Mouse (Mus musculus): Measurements from ENCODE around the gene Emc10. TPM values are rescaled to one million over a fixed set of nuclear protein-coding genes. Genes with fewer than 3 reads are reported as not detected.

Emc10 gene
- polyA plus RNA-seq, 1 experiment from 2014 or later, result 114 TPM

DNA sequence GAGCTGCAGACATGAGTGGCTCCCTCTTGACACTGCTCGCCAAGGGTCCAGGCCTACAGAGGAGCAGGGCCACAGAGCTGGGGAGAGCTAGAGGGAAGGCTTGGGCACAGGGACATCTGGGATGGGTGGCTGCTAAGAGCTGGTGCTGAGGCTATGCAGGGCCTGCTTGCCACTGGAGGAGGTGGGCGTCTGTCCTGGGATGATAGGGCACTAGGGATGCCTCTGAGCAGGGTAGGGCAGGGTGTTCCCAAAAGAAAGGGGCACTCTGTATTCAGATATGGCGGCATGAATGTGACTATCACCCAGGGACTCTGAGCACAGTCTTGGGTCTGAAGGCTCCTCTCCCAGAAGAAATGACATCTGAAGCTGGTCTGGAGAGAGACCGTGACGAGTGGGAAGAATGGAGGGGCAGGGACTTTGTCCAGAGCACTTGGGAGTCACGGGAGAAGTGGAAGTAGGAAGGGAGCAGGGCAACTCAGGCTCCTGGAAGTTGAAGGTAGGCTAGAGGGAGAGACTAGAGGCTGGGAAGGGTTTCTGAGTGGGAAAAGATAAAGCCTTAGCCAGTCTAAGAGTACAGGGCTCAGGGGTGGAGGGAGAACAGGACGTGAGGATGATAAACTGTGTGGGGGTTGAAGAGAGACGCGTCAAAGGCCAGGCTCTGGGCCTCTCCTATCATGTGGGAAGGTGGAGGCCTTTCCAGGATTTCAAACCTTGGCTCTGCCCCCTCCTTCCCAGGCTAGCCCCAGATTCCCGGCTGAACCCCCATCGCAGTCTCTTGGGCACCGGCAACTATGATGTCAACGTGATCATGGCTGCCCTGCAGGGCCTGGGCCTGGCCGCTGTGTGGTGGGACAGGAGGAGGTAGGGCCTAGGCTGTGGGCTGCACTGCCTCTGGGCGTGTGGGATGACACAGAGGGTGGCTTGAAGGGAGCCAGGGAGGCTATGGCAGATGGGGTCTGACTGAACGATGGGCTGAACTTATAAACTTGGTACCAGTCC, 26.4 kb downstream of the Emc10 start:
- WGBS, result 50% methylated on average over 16 of the region's 16 CpGs
- H3K4me3 ChIP-seq (ENCODE audit: control insufficient read depth in 1 of 2, insufficient read depth in 1 of 2, low read depth in 1 of 2, low read length in 2 of 2), result no peak overlapping the region
- no peaks in the 10 kb centered on the region for H3K9me3 ChIP-seq (ENCODE audit: control insufficient read depth, low read length)
- no peaks in the 10 kb centered on the region for H3K27me3 ChIP-seq (ENCODE audit: control insufficient read depth, insufficient read depth, low read length)
- ATAC-seq (ENCODE audit: insufficient number of reproducible peaks, insufficient read depth, low FRiP score, low read depth), result no peak
- H3K4me2 ChIP-seq (ENCODE audit: low read length), result peak overlapping the region; percentile 95
- no peaks in the 10 kb centered on the region for H3K36me3 ChIP-seq (ENCODE audit: control insufficient read depth, insufficient read depth, low read length)
- H3K27ac ChIP-seq (replicated peaks in 1 of 2; ENCODE audit: control insufficient read depth in 1 of 2, insufficient read depth in 1 of 2, low read depth in 2 of 2, low read length in 2 of 2), result peak overlapping the region; percentile 97 to 99
- peaks cover 50 to 51% of the 10 kb centered on the region in 2 experiments for H3K4me1 ChIP-seq (ENCODE audit: control insufficient read depth in 2 of 2, insufficient read depth in 2 of 2, low read length in 2 of 2)
- peak overlapping the region; percentile 84 for H3K9ac ChIP-seq (ENCODE audit: low read length)

DNA sequence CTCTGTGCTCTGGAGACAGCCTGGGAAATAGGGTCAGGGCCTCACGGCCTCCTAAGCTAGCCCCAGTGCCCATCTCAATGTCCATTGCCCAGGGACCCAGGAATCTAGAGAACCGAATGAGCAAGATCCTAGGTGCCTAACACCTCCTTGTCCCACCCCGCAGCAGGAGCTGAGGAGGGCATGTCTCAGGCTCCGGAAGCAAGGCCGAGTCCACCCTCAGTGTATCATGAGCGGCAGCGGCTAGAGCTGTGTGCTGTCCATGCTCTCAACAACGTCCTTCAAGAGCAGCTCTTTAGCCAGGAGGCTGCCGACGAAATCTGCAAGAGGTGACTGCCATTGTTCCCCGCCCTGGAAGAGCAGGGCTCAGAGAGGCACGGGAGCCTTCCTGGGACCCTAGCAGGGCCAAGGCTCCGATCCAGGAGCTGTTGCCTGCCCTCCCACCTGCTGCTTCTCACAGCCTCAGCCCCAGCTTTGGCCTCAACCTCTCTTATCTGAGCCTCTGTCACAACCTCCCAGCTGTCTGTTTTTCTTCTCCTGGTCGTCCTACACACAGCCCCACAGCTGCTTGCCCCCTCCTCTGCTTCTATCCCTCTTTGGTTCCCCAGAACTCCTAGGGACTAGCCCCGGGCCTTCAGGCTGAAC, 27.6 kb downstream of the Emc10 start:
- H3K36me3 ChIP-seq (ENCODE audit: control insufficient read depth, insufficient read depth, low read length), result no peaks in the 10 kb centered on the region
- no peak for ATAC-seq (ENCODE audit: insufficient number of reproducible peaks, insufficient read depth, low FRiP score, low read depth)
- H3K27me3 ChIP-seq (ENCODE audit: control insufficient read depth, insufficient read depth, low read length), result no peaks in the 10 kb centered on the region
- H3K9ac ChIP-seq (ENCODE audit: low read length), result peak overlapping the region; percentile 84
- H3K4me2 ChIP-seq (ENCODE audit: low read length), result peak overlapping the region; percentile 95
- WGBS, result 17% methylated on average over 14 of the region's 15 CpGs
- H3K9me3 ChIP-seq (ENCODE audit: control insufficient read depth, low read length), result no peaks in the 10 kb centered on the region
- H3K4me1 ChIP-seq (ENCODE audit: control insufficient read depth in 2 of 2, insufficient read depth in 2 of 2, low read length in 2 of 2), result peaks cover 49 to 55% of the 10 kb centered on the region in 2 experiments
- H3K27ac ChIP-seq (replicated peaks in 1 of 2; ENCODE audit: control insufficient read depth in 1 of 2, insufficient read depth in 1 of 2, low read depth in 2 of 2, low read length in 2 of 2), result peak overlapping the region; percentile 97 to 99
- peak overlapping the region; percentile 71 to 83 for H3K4me3 ChIP-seq (ENCODE audit: control insufficient read depth in 1 of 2, insufficient read depth in 1 of 2, low read depth in 1 of 2, low read length in 2 of 2)

DNA sequence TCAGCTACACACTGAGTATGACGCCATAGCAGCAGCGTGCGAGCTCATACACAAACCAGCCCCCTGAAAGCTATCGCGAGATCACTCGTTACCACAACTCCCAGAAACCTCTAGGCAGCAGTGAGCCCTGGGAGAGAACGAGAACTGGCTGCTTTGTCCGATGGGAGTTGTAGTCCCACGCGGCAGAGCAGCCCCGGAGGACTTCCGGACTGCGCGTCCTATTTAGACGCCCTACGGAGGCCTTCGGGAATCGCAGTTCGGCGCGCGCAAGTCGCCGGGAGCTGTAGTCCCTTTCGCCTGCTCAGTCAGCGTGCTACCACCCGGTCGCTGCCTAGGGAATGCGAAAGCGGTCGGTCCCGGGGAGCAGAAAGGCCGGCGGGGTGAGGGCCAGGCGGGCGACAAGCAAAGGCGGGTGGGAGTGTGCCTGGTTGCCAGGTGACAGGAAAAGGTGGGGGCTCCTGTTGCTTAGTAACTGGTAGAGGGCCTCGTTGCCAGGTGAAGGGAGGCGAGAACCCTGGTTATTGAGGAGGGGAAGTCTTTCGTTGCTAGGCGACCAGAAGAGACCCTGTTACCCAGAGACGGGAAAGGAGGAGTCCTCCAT, 28.4 kb downstream of the Emc10 start, which contains the start of gene Josd2:
TSS of gene Josd2 (plus strand) at position 170 of the 601 bp plus-strand sequence.
- 1% methylated on average over 42 of the region's 42 CpGs for WGBS

DNA sequence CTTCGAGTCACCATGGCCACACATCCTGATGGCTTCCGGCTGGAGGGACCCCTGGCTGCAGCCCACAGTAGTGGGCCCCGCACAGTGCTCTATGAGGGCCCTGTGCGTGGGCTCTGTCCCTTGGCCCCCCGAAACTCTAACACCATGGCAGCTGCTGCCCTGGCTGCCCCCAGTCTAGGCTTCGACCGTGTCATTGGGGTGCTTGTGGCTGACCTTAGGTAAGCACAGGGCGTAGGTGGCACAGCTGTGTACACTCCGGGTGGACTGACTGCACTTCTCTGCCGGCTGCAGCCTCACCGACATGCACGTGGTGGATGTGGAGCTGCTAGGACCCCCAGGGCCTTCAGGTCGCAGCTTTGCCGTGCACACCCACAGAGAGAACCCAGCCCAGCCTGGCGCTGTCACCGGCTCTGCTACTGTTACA, 29.4 kb downstream of the Emc10 start:
- peaks cover 10% of the 10 kb centered on the region for H3K36me3 ChIP-seq (ENCODE audit: control insufficient read depth, insufficient read depth, low read length)
- H3K27ac ChIP-seq (replicated peaks in 1 of 2; ENCODE audit: control insufficient read depth in 1 of 2, insufficient read depth in 1 of 2, low read depth in 2 of 2, low read length in 2 of 2), result no peak overlapping the region
- 0 out of 2 replicates have a peak overlapping the region, but pooled peaks have one; percentile 22 for H3K4me2 ChIP-seq (ENCODE audit: low read length)
- peaks cover 44 to 53% of the 10 kb centered on the region in 2 experiments for H3K4me1 ChIP-seq (ENCODE audit: control insufficient read depth in 2 of 2, insufficient read depth in 2 of 2, low read length in 2 of 2)
- no peak overlapping the region for H3K4me3 ChIP-seq (ENCODE audit: control insufficient read depth in 1 of 2, insufficient read depth in 1 of 2, low read depth in 1 of 2, low read length in 2 of 2)
- no peaks in the 10 kb centered on the region for H3K9me3 ChIP-seq (ENCODE audit: control insufficient read depth, low read length)
- WGBS, result 82% methylated on average over 16 of the region's 16 CpGs
- no peak for ATAC-seq (ENCODE audit: insufficient number of reproducible peaks, insufficient read depth, low FRiP score, low read depth)
- no peak overlapping the region; the same call in 1 of the 2 replicates for H3K9ac ChIP-seq (ENCODE audit: low read length)
- peaks cover 10% of the 10 kb centered on the region for H3K27me3 ChIP-seq (ENCODE audit: control insufficient read depth, insufficient read depth, low read length)

More for the DNA sequence above, 28.4 kb downstream of the Emc10 start, which contains the start of gene Josd2:
- Histone ChIP-seq H3K27ac (replicated peaks in 1 of 2; ENCODE audit: control insufficient read depth in 1 of 2, insufficient read depth in 1 of 2, low read depth in 2 of 2, low read length in 2 of 2) (peak within 1 kb of the TSS; percentile 97 to 99), H3K4me3 (ENCODE audit: control insufficient read depth in 1 of 2, insufficient read depth in 1 of 2, low read depth in 1 of 2, low read length in 2 of 2) (peak within 1 kb of the TSS; percentile 71 to 83), H3K36me3 (ENCODE audit: control insufficient read depth, insufficient read depth, low read length) (no peaks in the 10 kb centered on the region), H3K9me3 (ENCODE audit: control insufficient read depth, low read length) (no peaks in the 10 kb centered on the region), H3K4me1 (ENCODE audit: control insufficient read depth in 2 of 2, insufficient read depth in 2 of 2, low read length in 2 of 2) (peaks cover 49 to 55% of the 10 kb centered on the region in 2 experiments), H3K27me3 (ENCODE audit: control insufficient read depth, insufficient read depth, low read length) (peaks cover under 1% of the 10 kb centered on the region; the same call in 1 of the 2 replicates), H3K4me2 (ENCODE audit: low read length) (peak within 1 kb of the TSS; percentile 95), H3K9ac (ENCODE audit: low read length) (peak within 1 kb of the TSS; percentile 84)
- ATAC-seq (ENCODE audit: insufficient number of reproducible peaks, insufficient read depth, low FRiP score, low read depth), result peak; percentile 82

DNA sequence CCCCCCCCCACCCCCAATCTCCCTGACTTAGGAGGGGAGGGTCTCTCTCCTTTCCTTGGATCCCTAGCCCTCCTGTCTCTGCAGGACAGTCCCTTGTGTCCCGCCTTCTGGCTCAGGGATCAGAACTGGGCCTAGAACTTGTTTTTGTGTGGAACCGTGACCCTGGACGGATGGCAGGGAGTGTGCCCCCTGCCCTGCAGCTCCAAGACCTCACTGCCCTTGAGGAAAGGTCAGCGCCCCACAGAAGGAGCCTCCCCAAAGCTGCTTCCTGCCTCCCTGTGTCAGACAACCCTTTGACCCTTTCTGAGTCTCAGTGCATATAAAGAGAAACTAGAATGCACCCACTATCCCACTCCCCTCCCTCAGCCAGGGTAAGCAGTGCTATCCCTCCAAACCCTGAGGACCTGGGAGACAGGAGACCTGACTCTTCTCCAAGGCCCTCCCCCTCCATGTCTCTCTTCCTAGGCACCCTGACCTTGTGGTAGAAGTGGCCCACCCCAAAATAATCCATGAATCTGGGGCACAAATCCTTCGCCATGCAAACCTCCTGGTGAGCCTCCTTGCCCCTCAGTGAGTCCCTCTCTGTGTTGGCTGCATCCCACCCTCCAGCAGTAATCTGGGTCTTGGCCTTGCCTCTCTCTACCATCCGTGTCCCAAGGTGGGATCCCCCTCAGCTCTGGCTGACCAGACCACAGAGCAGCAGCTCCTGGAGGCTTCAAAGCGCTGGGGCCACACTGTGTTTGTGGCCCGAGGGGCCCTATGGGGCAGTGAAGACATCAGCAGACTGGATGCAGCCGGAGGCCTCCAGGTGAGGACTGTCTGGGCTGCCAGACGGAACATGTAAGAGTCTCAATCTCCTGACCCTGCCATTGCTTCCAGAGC, 30.1 kb downstream of the Emc10 start:
- peaks cover 16% of the 10 kb centered on the region for H3K36me3 ChIP-seq (ENCODE audit: control insufficient read depth, insufficient read depth, low read length)
- no peak overlapping the region for H3K4me3 ChIP-seq (ENCODE audit: control insufficient read depth in 1 of 2, insufficient read depth in 1 of 2, low read depth in 1 of 2, low read length in 2 of 2)
- no peak overlapping the region for H3K4me2 ChIP-seq (ENCODE audit: low read length)
- H3K27ac ChIP-seq (replicated peaks in 1 of 2; ENCODE audit: control insufficient read depth in 1 of 2, insufficient read depth in 1 of 2, low read depth in 2 of 2, low read length in 2 of 2), result no peak overlapping the region
- peaks cover 17% of the 10 kb centered on the region for H3K27me3 ChIP-seq (ENCODE audit: control insufficient read depth, insufficient read depth, low read length)
- H3K9ac ChIP-seq (ENCODE audit: low read length), result no peak overlapping the region; the same call in 1 of the 2 replicates
- peaks cover 37 to 46% of the 10 kb centered on the region in 2 experiments for H3K4me1 ChIP-seq (ENCODE audit: control insufficient read depth in 2 of 2, insufficient read depth in 2 of 2, low read length in 2 of 2)
- 82% methylated on average over 10 of the region's 10 CpGs for WGBS
- no peaks in the 10 kb centered on the region for H3K9me3 ChIP-seq (ENCODE audit: control insufficient read depth, low read length)
- ATAC-seq (ENCODE audit: insufficient number of reproducible peaks, insufficient read depth, low FRiP score, low read depth), result no peak

DNA sequence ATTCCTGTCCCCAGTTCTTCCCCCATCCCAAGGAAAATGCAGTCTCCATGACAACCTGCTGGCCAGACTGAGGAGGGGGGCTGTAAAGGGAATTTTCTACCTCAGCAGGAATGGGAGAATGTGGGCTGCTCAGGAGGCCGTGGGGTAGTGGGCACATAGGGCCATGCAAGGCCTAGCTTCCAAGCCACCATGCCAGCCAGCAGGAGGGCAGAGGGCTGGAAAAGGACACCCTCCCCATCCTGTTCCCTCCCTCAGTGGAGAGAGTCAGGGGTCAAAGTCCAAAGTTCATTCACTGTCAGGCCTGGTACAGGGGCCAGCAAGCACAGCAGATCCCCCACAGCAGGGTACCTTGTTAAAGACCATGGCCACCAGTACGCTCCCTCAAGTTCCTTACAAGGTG, 31.2 kb downstream of the Emc10 start, which contains the start of gene Aspdh:
TSS of gene Aspdh (plus strand) at position 281 of the 400 bp plus-strand sequence.
- Histone ChIP-seq H3K27me3 (ENCODE audit: control insufficient read depth, insufficient read depth, low read length) (peaks cover 25% of the 10 kb centered on the region), H3K9ac (ENCODE audit: low read length) (no peak within 1 kb of the TSS), H3K9me3 (ENCODE audit: control insufficient read depth, low read length) (no peaks in the 10 kb centered on the region), H3K4me3 (ENCODE audit: control insufficient read depth in 1 of 2, insufficient read depth in 1 of 2, low read depth in 1 of 2, low read length in 2 of 2) (no peak within 1 kb of the TSS), H3K27ac (replicated peaks in 1 of 2; ENCODE audit: control insufficient read depth in 1 of 2, insufficient read depth in 1 of 2, low read depth in 2 of 2, low read length in 2 of 2) (no peak within 1 kb of the TSS), H3K36me3 (ENCODE audit: control insufficient read depth, insufficient read depth, low read length) (peaks cover 21% of the 10 kb centered on the region), H3K4me1 (ENCODE audit: control insufficient read depth in 2 of 2, insufficient read depth in 2 of 2, low read length in 2 of 2) (peaks cover 27 to 35% of the 10 kb centered on the region in 2 experiments), H3K4me2 (ENCODE audit: low read length) (no peak within 1 kb of the TSS)
- WGBS, result 70% methylated on average over 2 of the region's 2 CpGs
- ATAC-seq (ENCODE audit: insufficient number of reproducible peaks, insufficient read depth, low FRiP score, low read depth), result no peak
